Mouse (Mus musculus): Measurements from ENCODE around the gene Rab3gap2. TPM values are rescaled to one million over a fixed set of nuclear protein-coding genes. Genes with fewer than 3 reads are reported as not detected.

Gene Rab3gap2
- polyA plus RNA-seq, 1 experiment from 2014 or later = 19.5 TPM

- DNase-seq (ENCODE audit: low spot score) = no peak
- no peaks in the 10 kb centered on the region for H3K9me3 ChIP-seq (replicated peaks)
- peaks cover 51% of the 10 kb centered on the region for H3K36me3 ChIP-seq
- no peak overlapping the region for H3K27ac ChIP-seq (replicated peaks)
- H3K27me3 ChIP-seq (ENCODE audit: low read depth, poor library complexity, severe bottlenecking) = no peaks in the 10 kb centered on the region
- 90% methylated on average over 4 of the region's 4 CpGs for WGBS
- no peaks in the 10 kb centered on the region for H3K4me1 ChIP-seq
- no peak overlapping the region for H3K4me3 ChIP-seq
Observed at GRCm38 (mm10) chr1:185236530-185236929, 32.6 kb downstream of the Rab3gap2 start.

GRCm38 (mm10) chr1:185243013-185243412 lies 39.1 kb downstream of the Rab3gap2 start:
- 90% methylated on average over 8 of the region's 8 CpGs for WGBS
- Histone ChIP-seq H3K4me3 (no peak overlapping the region), H3K9me3 (replicated peaks) (no peaks in the 10 kb centered on the region), H3K27ac (replicated peaks) (no peak overlapping the region), H3K4me1 (no peaks in the 10 kb centered on the region), H3K27me3 (ENCODE audit: low read depth, poor library complexity, severe bottlenecking) (no peaks in the 10 kb centered on the region), H3K36me3 (peaks cover 68% of the 10 kb centered on the region)
- DNase-seq (ENCODE audit: low spot score) = no peak

GRCm38 (mm10) chr1:185245456-185245855 lies 41.5 kb downstream of the Rab3gap2 start:
- Histone ChIP-seq H3K27ac (replicated peaks) (no peak overlapping the region), H3K27me3 (ENCODE audit: low read depth, poor library complexity, severe bottlenecking) (no peaks in the 10 kb centered on the region), H3K4me3 (no peak overlapping the region), H3K4me1 (no peaks in the 10 kb centered on the region), H3K9me3 (replicated peaks) (no peaks in the 10 kb centered on the region), H3K36me3 (peaks cover 74% of the 10 kb centered on the region)
- no peak for DNase-seq (ENCODE audit: low spot score)
- WGBS = 79% methylated on average over 7 of the region's 7 CpGs

- H3K36me3 ChIP-seq = peaks cover 75% of the 10 kb centered on the region
- no peaks in the 10 kb centered on the region for H3K27me3 ChIP-seq (ENCODE audit: low read depth, poor library complexity, severe bottlenecking)
- 93% methylated on average over 20 of the region's 20 CpGs for WGBS
- no peaks in the 10 kb centered on the region for H3K4me1 ChIP-seq
- no peak for DNase-seq (ENCODE audit: low spot score)
- no peak overlapping the region for H3K4me3 ChIP-seq
- no peaks in the 10 kb centered on the region for H3K9me3 ChIP-seq (replicated peaks)
- no peak overlapping the region for H3K27ac ChIP-seq (replicated peaks)
Observed at GRCm38 (mm10) chr1:185247429-185248085, 43.6 kb downstream of the Rab3gap2 start.

- Histone ChIP-seq H3K4me3 (no peak overlapping the region), H3K4me1 (peaks cover 4% of the 10 kb centered on the region; the same call in 1 of the 2 replicates), H3K27me3 (ENCODE audit: low read depth, poor library complexity, severe bottlenecking) (no peaks in the 10 kb centered on the region), H3K9me3 (replicated peaks) (no peaks in the 10 kb centered on the region), H3K36me3 (peaks cover 76% of the 10 kb centered on the region), H3K27ac (replicated peaks) (no peak overlapping the region)
- no peak for DNase-seq (ENCODE audit: low spot score)
- WGBS = 90% methylated on average over 8 of the region's 8 CpGs
Observed at GRCm38 (mm10) chr1:185248728-185249127, 44.8 kb downstream of the Rab3gap2 start.

GRCm38 (mm10) chr1:185252351-185252750 lies 48.4 kb downstream of the Rab3gap2 start:
- H3K27me3 ChIP-seq (ENCODE audit: low read depth, poor library complexity, severe bottlenecking) = no peaks in the 10 kb centered on the region
- H3K4me1 ChIP-seq = peaks cover 18% of the 10 kb centered on the region
- 92% methylated on average over 3 of the region's 3 CpGs for WGBS
- no peaks in the 10 kb centered on the region for H3K9me3 ChIP-seq (replicated peaks)
- peaks cover 81% of the 10 kb centered on the region for H3K36me3 ChIP-seq
- H3K4me3 ChIP-seq = no peak overlapping the region
- no peak overlapping the region for H3K27ac ChIP-seq (replicated peaks)
- DNase-seq (ENCODE audit: low spot score) = no peak

- 80% methylated on average over 12 of the region's 12 CpGs for WGBS
- no peak overlapping the region for H3K27ac ChIP-seq (replicated peaks)
- H3K4me3 ChIP-seq = no peak overlapping the region
- H3K27me3 ChIP-seq (ENCODE audit: low read depth, poor library complexity, severe bottlenecking) = no peaks in the 10 kb centered on the region
- H3K4me1 ChIP-seq = peaks cover 18% of the 10 kb centered on the region
- no peaks in the 10 kb centered on the region for H3K9me3 ChIP-seq (replicated peaks)
- no peak for DNase-seq (ENCODE audit: low spot score)
- H3K36me3 ChIP-seq = peaks cover 71% of the 10 kb centered on the region
Observed at GRCm38 (mm10) chr1:185253140-185253892, 49.4 kb downstream of the Rab3gap2 start.

- Histone ChIP-seq H3K27ac (replicated peaks) (no peak overlapping the region), H3K36me3 (peaks cover 67% of the 10 kb centered on the region), H3K27me3 (ENCODE audit: low read depth, poor library complexity, severe bottlenecking) (no peaks in the 10 kb centered on the region), H3K9me3 (replicated peaks) (no peaks in the 10 kb centered on the region), H3K4me3 (no peak overlapping the region), H3K4me1 (peaks cover 18% of the 10 kb centered on the region)
- 92% methylated on average over 12 of the region's 12 CpGs for WGBS
- no peak for DNase-seq (ENCODE audit: low spot score)
Observed at GRCm38 (mm10) chr1:185255336-185255735, 51.4 kb downstream of the Rab3gap2 start.

GRCm38 (mm10) chr1:185256753-185257152 lies 52.8 kb downstream of the Rab3gap2 start:
- Histone ChIP-seq H3K4me1 (peaks cover 18% of the 10 kb centered on the region), H3K27ac (replicated peaks) (0 out of 2 replicates have a peak overlapping the region, but pooled peaks have one; percentile 28), H3K36me3 (peaks cover 67% of the 10 kb centered on the region), H3K27me3 (ENCODE audit: low read depth, poor library complexity, severe bottlenecking) (no peaks in the 10 kb centered on the region), H3K9me3 (replicated peaks) (no peaks in the 10 kb centered on the region), H3K4me3 (no peak overlapping the region)
- DNase-seq (ENCODE audit: low spot score) = peak; percentile 77
- WGBS = 23% methylated on average over 3 of the region's 3 CpGs

GRCm38 (mm10) chr1:185262565-185262964 lies 58.6 kb downstream of the Rab3gap2 start:
- 64% methylated on average over 14 of the region's 14 CpGs for WGBS
- no peaks in the 10 kb centered on the region for H3K4me1 ChIP-seq
- H3K27me3 ChIP-seq (ENCODE audit: low read depth, poor library complexity, severe bottlenecking) = no peaks in the 10 kb centered on the region
- H3K27ac ChIP-seq (replicated peaks) = no peak overlapping the region
- peak; percentile 41 for DNase-seq (ENCODE audit: low spot score)
- H3K4me3 ChIP-seq = no peak overlapping the region
- H3K9me3 ChIP-seq (replicated peaks) = no peaks in the 10 kb centered on the region
- H3K36me3 ChIP-seq = peaks cover 81% of the 10 kb centered on the region

- Histone ChIP-seq H3K9me3 (replicated peaks) (no peaks in the 10 kb centered on the region), H3K4me3 (no peak overlapping the region), H3K27ac (replicated peaks) (no peak overlapping the region), H3K27me3 (ENCODE audit: low read depth, poor library complexity, severe bottlenecking) (no peaks in the 10 kb centered on the region), H3K4me1 (no peaks in the 10 kb centered on the region), H3K36me3 (peaks cover 78% of the 10 kb centered on the region)
- DNase-seq (ENCODE audit: low spot score) = no peak
- WGBS = 88% methylated on average over 4 of the region's 4 CpGs
Observed at GRCm38 (mm10) chr1:185268675-185269074, 64.8 kb downstream of the Rab3gap2 start.

- no peak overlapping the region for H3K4me3 ChIP-seq
- H3K27ac ChIP-seq (replicated peaks) = no peak overlapping the region
- H3K36me3 ChIP-seq = peaks cover 79% of the 10 kb centered on the region
- H3K9me3 ChIP-seq (replicated peaks) = no peaks in the 10 kb centered on the region
- 92% methylated on average over 8 of the region's 8 CpGs for WGBS
- no peak for DNase-seq (ENCODE audit: low spot score)
- H3K27me3 ChIP-seq (ENCODE audit: low read depth, poor library complexity, severe bottlenecking) = no peaks in the 10 kb centered on the region
- H3K4me1 ChIP-seq = no peaks in the 10 kb centered on the region
Observed at GRCm38 (mm10) chr1:185270403-185271097, 66.6 kb downstream of the Rab3gap2 start.

GRCm38 (mm10) chr1:185271373-185271772 lies 67.5 kb downstream of the Rab3gap2 start:
- no peak for DNase-seq (ENCODE audit: low spot score)
- peaks cover 80% of the 10 kb centered on the region for H3K36me3 ChIP-seq
- H3K27me3 ChIP-seq (ENCODE audit: low read depth, poor library complexity, severe bottlenecking) = no peaks in the 10 kb centered on the region
- no peaks in the 10 kb centered on the region for H3K9me3 ChIP-seq (replicated peaks)
- 97% methylated on average over 9 of the region's 9 CpGs for WGBS
- no peaks in the 10 kb centered on the region for H3K4me1 ChIP-seq
- no peak overlapping the region for H3K4me3 ChIP-seq
- H3K27ac ChIP-seq (replicated peaks) = no peak overlapping the region

Measured in midbrain, embryonic 10.5 days (tissue).